Mouse (Mus musculus) right cerebral cortex, postnatal 36 days (tissue): ENCODE data around the gene Asic3.

Experiments used
- DNase-seq, 2 experiments: peaks; one replicate each; pipeline ENCODE4 v3.0.0; 2022; ENCODE audit warnings: low spot score in 2 of 2, mixed read lengths in 1 of 2

Asic3 gene

DNA sequence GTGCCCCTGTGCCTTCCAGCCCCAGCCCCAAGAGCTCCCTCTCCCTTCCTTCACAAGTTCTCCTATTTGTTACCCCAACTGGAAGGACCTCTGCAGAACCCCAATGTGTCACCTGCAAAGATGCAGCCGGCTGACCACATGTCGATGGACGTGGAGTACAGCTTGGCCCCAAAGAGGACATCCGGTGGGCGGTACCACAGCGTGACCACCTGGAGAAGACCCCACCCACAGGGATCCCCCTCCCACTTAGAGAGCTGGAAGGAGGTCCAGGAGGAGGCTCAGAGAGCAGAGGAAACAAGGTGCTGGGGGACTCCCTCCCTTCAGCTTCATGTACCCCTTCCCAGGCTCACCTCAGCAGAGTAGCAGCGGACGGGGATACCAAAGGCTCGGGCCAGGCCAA lies 7.2 kb downstream of the Asic3 start:
- no peak for DNase-seq

DNA sequence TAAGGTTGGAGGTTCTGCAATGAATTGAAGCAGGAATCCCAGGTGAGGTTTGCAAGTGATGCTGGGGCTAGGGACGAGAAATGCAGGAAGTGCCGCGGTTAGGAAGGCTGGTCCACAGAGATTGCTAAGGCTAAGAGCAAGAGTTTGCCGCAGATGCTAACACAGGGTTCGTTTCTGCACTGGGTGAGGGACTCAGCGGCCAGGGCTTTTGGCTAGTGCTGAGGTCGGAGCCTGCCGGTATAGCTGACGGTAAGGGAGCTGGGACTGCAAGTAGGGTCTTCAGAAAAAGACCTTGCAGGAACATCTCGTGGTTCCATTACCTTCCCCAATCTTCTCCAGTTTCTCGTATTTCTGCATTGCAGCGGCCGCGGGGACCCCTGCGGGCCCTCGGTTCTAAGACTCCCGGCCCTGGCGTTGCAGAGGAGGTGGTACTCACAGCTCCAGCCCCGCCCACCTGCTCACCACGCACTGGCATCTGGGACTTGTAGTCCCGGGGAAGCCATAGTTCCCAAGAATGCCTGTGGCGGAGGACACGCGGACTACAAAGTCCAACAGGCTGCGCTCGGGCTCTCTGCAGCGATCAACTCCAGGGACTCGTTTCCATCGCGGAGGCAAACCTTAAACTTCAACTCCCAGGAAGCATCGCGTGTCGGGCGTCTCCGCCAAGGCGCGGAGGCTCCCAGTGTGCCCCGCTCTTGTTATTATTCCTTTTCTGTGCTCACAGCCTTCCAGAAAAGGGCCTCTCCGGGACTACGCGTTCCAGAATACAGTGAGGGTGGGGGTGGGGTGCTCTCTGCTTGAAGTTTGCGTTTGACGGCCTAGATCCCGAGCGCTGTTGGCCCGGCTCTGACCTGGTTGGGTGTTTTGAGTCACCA lies 10.2 kb downstream of the Asic3 start, which contains the start of the genes Cdk5 and Slc4a2:
TSS of gene Cdk5 (minus strand) at position 402 of the 875 bp plus-strand sequence.
TSS of gene Slc4a2 (plus strand) at position 709 of the 875 bp plus-strand sequence.
- peak; percentile 100 for DNase-seq

DNA sequence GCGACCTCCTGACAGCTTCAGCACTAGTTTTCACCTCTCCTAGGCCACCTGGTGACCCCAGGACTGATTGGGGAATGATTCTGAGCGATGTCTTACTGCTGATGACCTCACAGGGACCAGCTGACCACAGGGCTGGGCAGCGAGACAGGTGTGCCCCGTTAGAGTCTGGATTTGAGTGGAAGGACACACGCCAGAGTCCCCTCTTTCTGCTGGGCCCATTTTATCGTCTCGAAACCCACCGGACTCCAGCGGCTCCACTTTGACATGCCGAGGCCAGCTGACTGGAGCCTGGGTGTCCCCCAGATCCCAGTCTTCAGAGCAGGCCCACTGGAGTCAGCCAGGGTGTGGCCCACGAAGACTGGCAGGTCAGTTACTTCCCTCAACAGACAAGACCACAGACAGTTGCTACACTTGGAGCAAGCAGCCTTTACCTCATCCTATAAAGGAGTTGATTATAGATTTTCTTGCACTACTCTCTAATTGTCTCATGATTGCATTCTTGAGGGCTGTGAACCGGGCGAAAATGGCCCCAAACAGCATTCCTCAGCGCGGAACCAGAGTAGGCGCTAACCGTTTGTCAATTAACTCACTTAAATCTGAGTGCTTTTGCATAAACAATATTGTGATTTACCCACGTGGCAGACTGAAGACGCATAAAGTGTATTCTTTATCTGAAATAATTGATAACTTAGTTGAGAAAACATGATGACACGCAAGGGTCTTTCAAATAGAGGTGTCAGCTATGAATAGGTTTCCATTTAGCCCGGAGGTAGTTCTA lies 11.0 kb downstream of the Asic3 start:
- DNase-seq = no peak

DNA sequence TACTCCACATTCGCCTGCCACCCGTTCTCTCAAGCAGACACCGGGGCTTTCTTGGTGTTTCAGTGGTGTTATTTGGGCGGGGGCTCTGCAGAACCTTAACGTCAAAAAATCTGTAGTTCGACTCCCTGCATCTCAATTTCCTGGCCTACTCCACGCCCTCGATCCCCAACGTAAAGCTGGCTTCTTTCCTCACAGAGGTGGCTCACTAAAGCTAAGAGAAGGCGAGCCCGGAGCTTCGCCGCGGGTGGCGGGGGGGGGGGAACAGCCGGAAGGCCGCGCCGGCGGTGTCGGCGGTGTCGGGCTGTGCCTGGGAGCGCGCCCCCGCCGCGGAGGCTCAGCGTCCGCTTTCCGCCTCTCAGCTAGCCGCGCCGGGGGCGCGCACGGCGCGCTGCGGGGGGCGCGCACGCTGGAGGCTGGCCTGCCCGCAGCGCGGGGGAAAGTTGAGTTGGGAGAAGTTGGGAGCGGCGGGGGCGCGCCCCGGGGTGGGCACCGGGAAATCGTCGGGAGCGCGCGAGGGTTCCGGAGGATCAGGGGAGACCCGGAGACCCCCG lies 11.7 kb downstream of the Asic3 start:
- peak; percentile 61 to 62 for DNase-seq

DNA sequence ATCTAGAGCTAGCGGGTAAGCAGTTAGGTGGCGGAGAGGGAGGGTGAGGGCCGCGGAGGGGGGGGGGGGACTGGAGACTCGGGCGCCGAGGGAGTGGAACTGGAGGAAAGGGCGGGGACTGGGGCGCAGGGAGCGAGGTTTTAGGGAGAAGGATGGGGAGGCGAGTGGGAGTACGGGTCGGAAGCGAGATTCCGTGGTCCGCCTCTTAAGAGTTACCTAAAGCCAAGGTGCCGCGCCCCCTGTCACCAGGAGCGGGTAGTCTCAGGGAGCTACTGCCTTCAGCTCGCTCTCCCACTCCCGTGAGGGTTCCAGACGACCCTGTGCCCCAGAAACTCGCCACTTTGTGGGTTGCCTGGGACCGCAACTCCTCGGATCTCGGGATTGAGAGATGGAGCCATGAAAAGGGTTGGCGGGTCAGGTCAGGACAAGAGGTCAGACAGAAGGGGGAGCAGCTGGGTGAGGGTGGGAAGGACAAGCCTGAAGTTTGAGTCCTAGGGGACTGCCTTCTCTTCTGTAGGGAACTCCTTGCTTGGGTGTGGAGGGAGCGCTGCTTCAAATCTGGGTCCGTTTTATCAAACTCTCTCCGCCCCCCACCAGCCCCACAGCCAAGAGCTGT lies 12.3 kb downstream of the Asic3 start:
- no peak for DNase-seq

DNA sequence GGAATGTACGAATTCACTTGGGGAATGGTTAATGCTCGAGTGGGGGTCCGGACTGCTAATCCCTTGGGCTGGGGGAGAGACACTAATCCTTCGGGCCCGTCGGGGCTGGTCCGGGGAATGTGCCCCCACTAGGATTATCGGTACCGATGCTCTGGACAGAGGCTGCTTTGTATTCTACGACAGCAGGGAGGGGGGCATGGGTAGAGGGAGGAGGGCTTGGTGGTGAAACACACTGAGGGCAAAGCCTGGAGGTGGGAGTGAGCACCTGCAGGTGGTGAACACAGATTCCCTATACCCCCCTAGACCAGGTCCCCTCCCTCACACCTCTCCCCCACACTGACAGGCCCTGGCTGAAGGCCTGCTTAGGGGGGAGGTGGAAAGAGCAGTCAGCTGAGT lies 12.8 kb downstream of the Asic3 start:
- DNase-seq = no peak

DNA sequence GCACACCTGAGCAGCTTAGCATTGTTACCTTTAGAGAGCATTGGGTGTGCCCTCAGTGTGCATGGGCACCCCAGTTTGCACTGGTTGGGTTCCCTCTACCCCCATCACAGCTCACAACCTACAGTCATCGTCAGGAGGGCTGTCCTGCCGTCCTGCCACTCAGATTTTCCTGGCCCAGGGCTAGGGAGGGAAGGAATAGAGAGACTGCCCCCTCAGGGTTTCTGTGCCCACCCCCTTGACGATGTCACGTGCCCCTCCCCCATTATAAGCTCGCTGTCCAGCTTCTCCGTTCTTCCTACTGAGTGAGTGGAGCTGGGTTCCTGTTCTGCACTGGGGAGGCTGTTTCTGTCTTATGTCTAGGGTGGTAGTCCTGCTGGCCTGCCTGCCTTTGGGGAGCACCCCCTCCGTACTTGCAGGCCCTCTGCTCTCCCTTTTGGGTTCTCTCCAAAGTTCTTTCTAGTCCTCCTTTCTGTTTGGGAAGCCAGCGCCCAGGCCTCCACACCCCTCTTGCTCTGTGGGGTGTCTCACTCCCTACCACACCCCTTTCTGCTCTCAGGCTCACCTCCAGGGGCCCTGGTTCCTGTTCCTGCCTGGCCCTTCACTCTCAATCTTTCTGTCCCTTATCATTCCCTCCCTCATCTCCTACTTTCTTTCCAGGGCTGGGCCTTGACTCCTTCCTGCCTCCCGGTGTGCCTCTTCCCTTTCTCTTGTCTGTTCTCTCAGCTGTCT lies 13.5 kb downstream of the Asic3 start:
- no peak for DNase-seq

DNA sequence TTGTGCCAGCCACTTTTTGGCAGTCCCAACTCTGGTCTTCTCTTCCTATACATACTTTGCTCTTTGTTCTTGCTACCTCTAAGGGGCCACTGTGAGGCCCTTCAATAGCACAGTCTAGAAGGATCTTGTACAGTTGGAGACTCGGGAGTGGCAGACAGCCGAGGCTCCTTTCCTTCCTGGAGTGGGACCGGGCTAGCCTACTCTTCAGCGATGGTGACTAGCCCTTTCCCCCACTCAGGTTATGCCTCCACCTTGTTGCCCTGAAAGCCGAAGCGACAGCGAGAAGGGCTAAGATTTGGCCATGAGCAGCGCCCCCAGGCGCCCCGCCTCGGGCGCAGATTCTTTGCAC lies 14.1 kb downstream of the Asic3 start:
- DNase-seq = no peak

DNA sequence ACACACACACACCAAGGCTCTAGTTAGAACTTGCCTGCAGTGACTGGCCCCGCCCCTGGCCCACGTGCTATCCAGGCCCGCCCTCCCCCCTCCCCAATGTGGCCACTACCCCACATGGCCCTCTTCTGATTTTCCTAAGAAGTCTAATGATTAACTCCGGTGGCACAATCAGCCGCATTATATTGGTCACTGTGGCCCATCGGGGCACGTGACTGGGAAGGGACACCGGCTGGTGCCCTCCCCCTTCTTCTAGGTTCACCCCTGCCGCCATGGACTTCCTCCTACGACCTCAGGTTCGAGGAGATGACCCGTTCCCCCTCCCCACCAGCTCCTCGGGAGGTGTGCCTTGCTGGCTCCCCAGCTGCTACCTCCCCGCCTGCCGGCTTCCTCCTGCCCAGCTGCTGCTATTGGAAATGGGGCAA lies 14.8 kb downstream of the Asic3 start:
- DNase-seq = no peak

DNA sequence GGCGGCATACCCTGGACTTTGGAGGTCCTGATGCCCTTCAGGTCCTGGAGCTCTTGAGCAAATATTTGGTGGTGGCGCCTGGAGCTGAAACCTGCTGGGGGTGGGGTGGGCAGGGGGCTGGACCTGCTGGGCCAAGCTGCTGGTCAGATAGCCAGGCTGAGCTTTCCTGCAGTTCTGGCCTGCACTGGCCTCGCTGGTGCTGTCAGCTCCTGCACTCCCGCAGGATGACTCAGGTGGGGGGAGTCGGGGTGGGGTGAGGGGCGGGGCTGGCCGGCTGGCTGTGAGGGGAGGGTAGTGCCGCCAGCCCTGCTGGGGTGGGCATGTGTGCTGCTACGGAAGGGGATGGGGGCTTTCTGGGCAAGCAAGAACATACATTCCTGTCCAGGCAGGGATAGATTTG lies 15.4 kb downstream of the Asic3 start:
- no peak for DNase-seq

DNA sequence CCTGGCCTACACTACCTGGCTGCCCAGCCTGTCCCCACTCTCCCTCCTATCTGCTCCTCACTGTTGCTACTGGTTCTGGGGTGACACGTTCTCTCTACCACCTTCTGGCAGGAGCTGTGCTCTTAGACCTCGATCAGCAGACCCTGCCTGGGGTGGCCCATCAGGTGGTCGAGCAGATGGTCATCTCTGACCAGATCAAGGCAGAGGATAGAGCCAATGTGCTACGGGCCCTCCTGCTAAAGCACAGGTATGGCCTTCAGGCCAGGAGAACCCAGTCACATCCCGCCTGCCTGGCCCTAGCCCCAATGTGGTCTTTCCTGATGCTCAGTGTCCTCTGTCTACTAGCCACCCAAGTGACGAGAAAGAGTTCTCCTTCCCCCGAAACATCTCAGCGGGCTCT lies 20.8 kb downstream of the Asic3 start:
- no peak for DNase-seq

DNA sequence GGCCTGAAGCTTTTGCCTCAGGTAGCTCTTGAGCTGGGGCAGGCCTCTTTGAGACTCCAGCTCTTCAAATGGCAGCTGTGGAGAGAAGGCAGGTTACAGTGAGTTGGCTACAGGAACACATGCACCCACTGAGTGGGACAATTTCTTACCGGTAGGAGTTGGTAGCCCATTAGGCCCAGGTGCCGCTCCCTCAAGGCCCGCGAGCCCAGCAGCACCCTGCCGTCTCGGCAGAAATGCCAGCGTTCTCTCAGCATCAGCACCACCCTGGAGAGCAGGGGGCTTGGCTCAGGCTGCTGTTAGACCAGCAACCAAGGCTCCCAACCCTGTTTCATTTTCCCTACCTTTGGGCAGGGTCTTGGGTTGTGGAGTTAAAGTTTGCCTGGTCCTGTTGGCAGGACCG lies 28.0 kb downstream of the Asic3 start:
- DNase-seq = no peak

DNA sequence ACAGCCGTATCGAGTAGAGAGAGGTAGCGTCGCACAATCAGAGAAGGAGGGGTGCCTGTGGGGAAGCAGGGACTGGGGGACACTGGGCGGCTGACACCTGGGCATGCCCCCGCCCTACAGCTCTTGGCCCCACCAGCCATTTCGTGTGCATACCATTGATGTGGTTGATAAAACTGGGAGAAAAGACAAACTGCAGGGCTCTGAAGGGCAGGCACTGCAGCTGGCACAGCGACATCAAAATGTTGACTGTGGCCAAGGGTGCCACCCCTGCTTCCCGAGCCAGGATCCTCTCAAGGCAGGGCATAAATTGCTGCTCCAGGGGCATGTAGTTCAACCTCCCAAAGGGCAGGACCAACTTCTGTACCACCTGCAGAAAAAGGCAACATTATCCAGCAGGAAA lies 28.8 kb downstream of the Asic3 start:
- DNase-seq = no peak

DNA sequence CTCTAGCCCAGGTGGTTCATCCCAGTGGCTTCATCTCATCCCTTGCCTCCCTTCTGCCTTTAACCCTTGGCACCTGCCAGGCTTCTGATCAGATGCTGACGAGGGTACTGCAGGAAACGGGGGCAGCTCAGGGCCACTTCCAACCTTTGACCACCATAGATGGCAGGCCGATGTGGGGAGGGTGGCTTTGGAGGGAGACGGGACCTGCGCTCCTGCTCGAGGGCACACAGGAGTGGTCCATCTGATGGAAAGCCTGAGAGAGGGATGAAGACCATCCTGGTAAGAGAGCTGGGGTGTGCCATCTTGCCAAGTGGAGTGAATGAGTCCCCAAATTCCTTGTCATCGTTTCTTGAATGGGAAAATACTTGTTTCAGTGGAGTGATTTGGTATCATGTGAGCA lies 30.0 kb downstream of the Asic3 start:
- no peak for DNase-seq

DNA sequence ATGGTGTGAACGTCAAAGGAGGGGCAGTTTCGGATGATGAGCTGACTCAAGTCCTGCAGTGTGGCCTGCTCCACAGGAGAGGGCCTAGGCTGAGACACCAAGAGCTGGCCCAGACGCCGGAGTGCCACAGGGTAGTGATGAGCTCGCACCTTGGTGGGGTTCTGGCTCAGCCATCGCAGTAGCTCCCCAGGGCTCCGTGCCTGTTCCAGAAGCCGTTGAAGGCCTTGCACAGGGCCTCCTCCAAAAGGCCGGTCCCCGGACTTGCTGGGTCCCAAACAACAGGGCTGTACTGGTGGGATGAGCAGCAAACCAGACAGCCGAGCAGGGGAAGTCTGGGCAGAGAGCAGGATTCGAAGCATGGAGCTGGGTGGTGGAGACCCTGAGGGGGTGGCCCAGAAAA lies 30.7 kb downstream of the Asic3 start:
- DNase-seq = no peak

DNA sequence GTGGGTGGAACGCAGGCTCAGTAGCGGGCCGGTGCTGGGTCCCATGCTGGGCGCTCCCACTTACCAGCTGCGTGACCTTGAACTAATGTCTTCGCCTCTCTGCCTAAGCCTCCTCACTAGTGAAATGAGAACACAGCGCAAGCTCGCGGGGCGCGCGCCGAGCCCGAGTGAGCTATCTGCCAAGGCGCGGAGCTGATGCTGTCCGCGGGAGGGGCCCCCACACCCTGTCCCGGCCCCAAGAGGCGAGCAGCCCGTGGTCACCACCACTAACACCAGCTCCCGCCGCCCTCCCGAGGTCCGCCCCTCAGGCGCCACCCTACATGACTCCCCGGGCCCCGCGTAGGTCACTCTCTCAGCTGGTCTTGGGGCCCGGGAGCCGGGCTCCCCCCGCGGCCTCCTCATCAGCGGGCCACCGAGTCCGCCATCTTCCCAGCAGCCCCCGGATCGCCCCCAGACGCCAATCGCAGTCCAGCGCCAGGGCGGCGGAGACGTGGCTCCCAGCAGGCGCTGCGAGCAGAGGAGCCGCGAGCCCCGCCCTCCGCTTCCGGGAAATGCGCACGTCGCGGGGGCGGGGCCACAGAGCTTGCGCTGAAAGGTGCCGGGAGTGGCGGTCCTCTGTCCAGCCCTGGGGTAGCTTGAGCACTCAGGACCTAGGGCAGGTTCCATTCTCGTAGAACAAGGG lies 31.7 kb downstream of the Asic3 start, which contains the start of gene Fastk:
TSS of gene Fastk (minus strand) at position 542 of the 682 bp plus-strand sequence.
- DNase-seq = peak; percentile 89 to 92

DNA sequence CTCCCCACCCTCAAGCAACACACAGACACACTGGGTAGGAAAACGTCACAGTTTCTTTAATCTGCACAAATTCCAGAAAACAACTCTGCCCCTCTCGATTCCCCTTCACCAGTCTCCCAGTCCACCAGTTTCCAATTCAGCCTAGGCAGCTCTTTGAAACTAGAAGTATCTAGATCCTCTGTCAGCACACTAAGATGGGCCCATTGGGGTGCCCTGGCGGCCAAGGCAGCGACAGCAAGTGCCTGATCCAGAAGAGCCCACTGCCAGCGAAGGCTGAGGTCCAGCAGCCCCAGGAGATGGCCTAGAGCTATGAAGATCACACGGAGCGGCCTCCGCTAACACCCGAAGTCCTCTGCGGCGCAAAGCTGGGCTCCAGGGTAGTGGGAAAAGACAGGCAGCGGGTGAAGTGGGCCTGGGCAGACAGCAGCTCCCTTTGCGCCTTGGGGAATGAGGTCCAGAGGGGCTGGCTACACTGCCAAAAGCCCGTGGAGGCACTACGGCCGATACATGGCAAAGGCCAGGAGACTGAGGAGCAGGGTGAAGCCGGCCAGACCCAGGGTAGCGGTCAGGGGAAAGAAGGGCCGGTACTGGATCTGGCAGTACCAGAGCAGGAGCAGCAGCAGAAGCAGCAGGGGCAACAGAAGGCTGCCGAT lies 32.4 kb downstream of the Asic3 start:
- DNase-seq = no peak

DNA sequence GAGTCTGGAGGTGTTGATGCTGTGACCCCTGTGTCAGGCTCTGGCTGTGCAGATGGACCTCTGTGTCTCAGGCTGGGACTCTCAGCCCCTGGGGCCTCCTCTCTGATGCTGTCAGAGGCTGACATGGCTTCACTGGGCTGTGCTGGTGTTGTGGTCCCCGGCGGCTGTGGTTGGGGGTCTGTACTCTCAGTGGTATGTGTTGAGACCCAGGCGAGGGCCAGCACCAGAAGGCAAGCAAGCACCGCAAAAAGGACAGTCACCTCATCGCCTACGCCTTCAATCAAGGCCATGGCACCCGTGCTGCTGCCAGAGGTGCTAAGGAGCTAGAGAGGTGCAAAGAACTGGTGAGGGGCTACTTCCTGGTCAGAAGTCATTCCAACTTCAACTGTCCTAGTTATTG lies 33.4 kb downstream of the Asic3 start:
- no peak for DNase-seq

DNA sequence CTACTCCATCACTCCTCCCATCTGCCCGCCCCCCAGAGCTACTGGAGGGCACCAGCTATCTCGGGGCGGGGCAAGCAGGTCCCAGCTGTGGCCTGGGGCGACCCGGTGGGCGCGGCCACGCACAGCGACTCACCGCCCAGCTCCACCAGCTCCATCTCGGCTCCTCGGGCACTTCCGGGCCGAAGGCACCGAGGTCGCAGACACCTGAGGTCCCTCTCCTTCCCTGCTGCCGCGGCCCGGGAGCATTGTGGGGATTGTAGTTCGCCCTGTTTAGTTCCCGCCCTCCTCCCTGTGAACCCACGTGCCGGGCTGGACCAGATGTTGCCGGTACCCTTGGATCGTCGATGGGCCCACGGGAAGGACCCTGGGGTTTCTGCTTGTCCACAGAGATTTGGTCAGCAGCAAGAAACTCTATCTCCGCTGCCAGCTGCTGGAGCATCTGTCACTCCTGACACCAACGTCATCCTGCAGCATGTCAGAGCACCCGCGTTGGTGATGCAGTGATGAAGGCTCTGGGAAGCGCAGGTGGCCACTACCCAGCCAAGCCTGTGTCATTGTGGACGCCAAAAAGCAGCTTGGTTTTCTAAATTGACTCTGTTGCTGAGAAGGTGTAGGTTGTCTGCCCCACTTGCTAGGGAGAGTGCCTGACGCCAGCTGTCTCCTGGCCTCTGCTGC lies 34.6 kb downstream of the Asic3 start, which contains the start of gene Tmub1:
TSS of gene Tmub1 (minus strand) at position 231 of the 675 bp plus-strand sequence.
- peak; percentile 79 to 86 for DNase-seq
